ENCODE assay signal across 8 mouse cellular contexts in genomic region chr19:8721378-8721777, GRCm38 (mm10). TPM values are rescaled to one million over a fixed set of nuclear protein-coding genes. Genes with fewer than 3 reads are reported as not detected.
DNase-seq lines count a peak whose midpoint lies in the region; ATAC-seq and TF ChIP-seq lines count a peak whose summit lies in the region.
"Had no signal": no experiment of that assay in that cellular context is flagged by ENCODE, and none has a peak within 500 bp of the region (broad histone marks: within the 10 kb centered on the region; RNA-seq: fewer than 3 reads in every experiment).

No protein-coding gene starts in this region.

- ATAC-seq in hindbrain, postnatal 0 days = no peak
- no peak for ATAC-seq in neural tube, embryonic 13.5 days (ENCODE audit: low read depth)
- no peak for ATAC-seq in inflammation-experienced regulatory T-cells, adult 6 months

- H3K9me3 ChIP-seq in embryonic facial prominence, embryonic 10.5 days = no peaks in the 10 kb centered on the region
- H3K9me3 ChIP-seq in hindbrain, postnatal 0 days (ENCODE audit: low read length) = no peaks in the 10 kb centered on the region
- no peaks in the 10 kb centered on the region for H3K9me3 ChIP-seq in neural tube, embryonic 13.5 days

- 83% methylated on average over 1 of the region's 1 CpGs for WGBS in embryonic facial prominence, embryonic 10.5 days
- WGBS in hindbrain, postnatal 0 days = 81% methylated on average over 1 of the region's 1 CpGs
- 79% methylated on average over 1 of the region's 1 CpGs for WGBS in neural tube, embryonic 13.5 days

- TF ChIP-seq CTCF in left cerebral cortex, adult 2 months (IDR thresholded peaks at IDR 0.05) = no peak
- no peak for TF ChIP-seq CTCF in hindbrain, postnatal 0 days (IDR thresholded peaks at IDR 0.05; ENCODE audit: low read depth)

- no peak for DNase-seq in left cerebral cortex, adult 2 months (ENCODE audit: extremely low spot score in 1 of 2, low spot score in 2 of 2)
- no peak for DNase-seq in left cerebral cortex, postnatal 25 days (ENCODE audit: low spot score in 2 of 2)
- DNase-seq in embryonic facial prominence, embryonic 10.5 days (ENCODE audit: low spot score) = no peak
- DNase-seq in hindbrain, postnatal 0 days (ENCODE audit: low spot score) = no peak
- no peak for DNase-seq in right cerebral cortex, postnatal 36 days (ENCODE audit: low spot score in 2 of 2)
- DNase-seq: thymus, postnatal 4 days had no signal

- H3K27me3 ChIP-seq in embryonic facial prominence, embryonic 10.5 days (replicated peaks; ENCODE audit: low read depth, poor library complexity, severe bottlenecking) = no peaks in the 10 kb centered on the region
- H3K27me3 ChIP-seq in hindbrain, postnatal 0 days (ENCODE audit: insufficient read depth, low read length) = no peaks in the 10 kb centered on the region
- H3K27me3 ChIP-seq in neural tube, embryonic 13.5 days = no peaks in the 10 kb centered on the region

- peaks cover 25% of the 10 kb centered on the region for H3K36me3 ChIP-seq in embryonic facial prominence, embryonic 10.5 days (replicated peaks)
- peaks cover 16% of the 10 kb centered on the region for H3K36me3 ChIP-seq in hindbrain, postnatal 0 days (ENCODE audit: insufficient read depth, low read length)
- peaks cover 21% of the 10 kb centered on the region for H3K36me3 ChIP-seq in neural tube, embryonic 13.5 days

- H3K4me2 ChIP-seq in hindbrain, postnatal 0 days (ENCODE audit: low read depth, low read length) = peak overlapping the region; percentile 73; the same call in 1 of the 2 replicates
- H3K4me2 ChIP-seq in neural tube, embryonic 13.5 days = peak overlapping the region; percentile 79

- no peak overlapping the region for H3K9ac ChIP-seq in hindbrain, postnatal 0 days (replicated peaks; ENCODE audit: low read length)
- H3K9ac ChIP-seq in neural tube, embryonic 13.5 days = no peak overlapping the region

- intact Hi-C loops in left cerebral cortex, adult 2 months (cut with DNase I) = no loop called here
- intact Hi-C loops in left cerebral cortex, postnatal 25 days (cut with DNase I) = no loop called here

- no peak overlapping the region for H3K27ac ChIP-seq in left cerebral cortex, adult 2 months
- H3K27ac ChIP-seq in embryonic facial prominence, embryonic 10.5 days (replicated peaks) = no peak overlapping the region
- no peak overlapping the region for H3K27ac ChIP-seq in hindbrain, postnatal 0 days
- H3K27ac ChIP-seq in neural tube, embryonic 13.5 days (replicated peaks) = no peak overlapping the region

- H3K4me3 ChIP-seq in left cerebral cortex, adult 2 months = peak overlapping the region; percentile 95
- peak overlapping the region; percentile 83; the same call in 1 of the 2 replicates for H3K4me3 ChIP-seq in embryonic facial prominence, embryonic 10.5 days
- peak overlapping the region; percentile 71; the same call in 1 of the 2 replicates for H3K4me3 ChIP-seq in hindbrain, postnatal 0 days (ENCODE audit: low read length)
- peak overlapping the region; percentile 2; the same call in 1 of the 2 replicates for H3K4me3 ChIP-seq in neural tube, embryonic 13.5 days

- peaks cover 25% of the 10 kb centered on the region for H3K4me1 ChIP-seq in embryonic facial prominence, embryonic 10.5 days
- H3K4me1 ChIP-seq in hindbrain, postnatal 0 days (ENCODE audit: insufficient read depth, low read length) = peaks cover 14% of the 10 kb centered on the region; the same call in 1 of the 2 replicates
- H3K4me1 ChIP-seq in neural tube, embryonic 13.5 days (replicated peaks) = peaks cover 49% of the 10 kb centered on the region

RNA-seq across cellular contexts. Expression of gene Slc3a2, which starts 1.8 kb away (rescaled TPM):
- total RNA-seq in left cerebral cortex, adult 2 months (2021) = 100 to 1,000 TPM; 144 to 154 TPM
- 100 to 1,000 TPM; 148 to 161 TPM for total RNA-seq in left cerebral cortex, postnatal 25 days (2021)
- polyA plus RNA-seq in embryonic facial prominence, embryonic 10.5 days (2016; fragmentation: Nextera tagmentation; extraction: Ambion mirVana) = 125 and 127 TPM in 2 replicates
- total RNA-seq in hindbrain, postnatal 0 days (2014; rRNA removed) = 154 and 155 TPM in 2 replicates
- 235 and 250 TPM in 2 replicates for polyA plus RNA-seq in hindbrain, postnatal 0 days (2015; fragmentation: Nextera tagmentation; extraction: Ambion mirVana)
- 149 and 155 TPM in 2 replicates for polyA plus RNA-seq in neural tube, embryonic 13.5 days (2015; fragmentation: Nextera tagmentation; extraction: Ambion mirVana)
- polyA plus RNA-seq in inflammation-experienced regulatory T-cells, adult 6 months (2017; shearing (Covaris generic)) = 10 to 100 TPM; 60.5 to 74.4 (median 68.9) TPM

RNA-seq across cellular contexts. Expression of gene Wdr74, which starts 14.2 kb away (rescaled TPM):
- 10 to 100 TPM; 48.5 to 53.1 TPM for total RNA-seq in left cerebral cortex, adult 2 months (2021)
- 10 to 100 TPM; 46.0 to 58.5 TPM for total RNA-seq in left cerebral cortex, postnatal 25 days (2021)
- 117 and 127 TPM in 2 replicates for polyA plus RNA-seq in embryonic facial prominence, embryonic 10.5 days (2016; fragmentation: Nextera tagmentation; extraction: Ambion mirVana)
- total RNA-seq in hindbrain, postnatal 0 days (2014; rRNA removed) = 46.7 and 49.7 TPM in 2 replicates
- 78.7 and 79.2 TPM in 2 replicates for polyA plus RNA-seq in hindbrain, postnatal 0 days (2015; fragmentation: Nextera tagmentation; extraction: Ambion mirVana)
- 84.4 and 87.8 TPM in 2 replicates for polyA plus RNA-seq in neural tube, embryonic 13.5 days (2015; fragmentation: Nextera tagmentation; extraction: Ambion mirVana)
- 10 to 100 TPM; 38.0 to 71.7 (median 66.5) TPM for polyA plus RNA-seq in inflammation-experienced regulatory T-cells, adult 6 months (2017; shearing (Covaris generic))

RNA-seq across cellular contexts. Expression of gene 1700092M07Rik, which starts 19.1 kb away (rescaled TPM):
- total RNA-seq in left cerebral cortex, adult 2 months (2021) = 1 to 10 TPM; 1.4 to 1.8 TPM
- 1 to 10 TPM; 1.1 to 1.5 TPM for total RNA-seq in left cerebral cortex, postnatal 25 days (2021)
- polyA plus RNA-seq in embryonic facial prominence, embryonic 10.5 days (2016; fragmentation: Nextera tagmentation; extraction: Ambion mirVana) = 3.4 and 3.5 TPM in 2 replicates
- total RNA-seq in hindbrain, postnatal 0 days (2014; rRNA removed) = not detected in 2 replicates
- 0.66 and 0.85 TPM in 2 replicates for polyA plus RNA-seq in hindbrain, postnatal 0 days (2015; fragmentation: Nextera tagmentation; extraction: Ambion mirVana)
- polyA plus RNA-seq in neural tube, embryonic 13.5 days (2015; fragmentation: Nextera tagmentation; extraction: Ambion mirVana) = 1.6 and 2.4 TPM in 2 replicates
- polyA plus RNA-seq in inflammation-experienced regulatory T-cells, adult 6 months (2017; shearing (Covaris generic)) = 1 to 10 TPM in 1 of 3 experiments, not detected in 2; 1.8 TPM

RNA-seq across cellular contexts. Expression of gene Stx5a, which starts 19.8 kb away (rescaled TPM):
- 10 to 100 TPM; 71.2 to 77.9 TPM for total RNA-seq in left cerebral cortex, adult 2 months (2021)
- total RNA-seq in left cerebral cortex, postnatal 25 days (2021) = 10 to 100 TPM; 61.5 to 70.1 TPM
- polyA plus RNA-seq in embryonic facial prominence, embryonic 10.5 days (2016; fragmentation: Nextera tagmentation; extraction: Ambion mirVana) = 97.0 and 108 TPM in 2 replicates
- total RNA-seq in hindbrain, postnatal 0 days (2014; rRNA removed) = 84.4 and 110 TPM in 2 replicates
- polyA plus RNA-seq in hindbrain, postnatal 0 days (2015; fragmentation: Nextera tagmentation; extraction: Ambion mirVana) = 95.3 and 104 TPM in 2 replicates
- 124 and 127 TPM in 2 replicates for polyA plus RNA-seq in neural tube, embryonic 13.5 days (2015; fragmentation: Nextera tagmentation; extraction: Ambion mirVana)
- 100 to 1,000 TPM in 2 of 3 experiments, 10 to 100 TPM in 1; 91.6 to 140 (median 134) TPM for polyA plus RNA-seq in inflammation-experienced regulatory T-cells, adult 6 months (2017; shearing (Covaris generic))

RNA-seq across cellular contexts. Expression of gene Nxf1, which starts 35.5 kb away (rescaled TPM):
- 10 to 100 TPM; 90.2 to 98.8 TPM for total RNA-seq in left cerebral cortex, adult 2 months (2021)
- 10 to 100 TPM; 87.4 to 92.0 TPM for total RNA-seq in left cerebral cortex, postnatal 25 days (2021)
- 254 and 269 TPM in 2 replicates for polyA plus RNA-seq in embryonic facial prominence, embryonic 10.5 days (2016; fragmentation: Nextera tagmentation; extraction: Ambion mirVana)
- total RNA-seq in hindbrain, postnatal 0 days (2014; rRNA removed) = 47.7 and 51.3 TPM in 2 replicates
- polyA plus RNA-seq in hindbrain, postnatal 0 days (2015; fragmentation: Nextera tagmentation; extraction: Ambion mirVana) = 88.3 and 89.5 TPM in 2 replicates
- polyA plus RNA-seq in neural tube, embryonic 13.5 days (2015; fragmentation: Nextera tagmentation; extraction: Ambion mirVana) = 161 and 192 TPM in 2 replicates
- polyA plus RNA-seq in inflammation-experienced regulatory T-cells, adult 6 months (2017; shearing (Covaris generic)) = 100 to 1,000 TPM; 130 to 193 (median 160) TPM

Comparison
In these comparisons a context has a peak if more than half of its experiments do, and no peak if none do; other contexts are left out.
1. H3K4me3 ChIP-seq: peak in every context shown above with its lines; median percentile 95 in left cerebral cortex, adult 2 months; 83 in embryonic facial prominence, embryonic 10.5 days; 71 in hindbrain, postnatal 0 days; 2 in neural tube, embryonic 13.5 days.